Mouse (Mus musculus) layer of hippocampus, postnatal 36 days (tissue): ENCODE results near the gene Pld2. TPM values are rescaled to one million over a fixed set of nuclear protein-coding genes. Genes with fewer than 3 reads are reported as not detected.
"Not testable (repeated sequence)": the region's sequence is repeated elsewhere in the genome, so short reads cannot be mapped to it uniquely, and the experiment has no call there.

Experiments
- DNase-seq, 2 experiments: peaks; one replicate each; pipeline ENCODE4 v3.0.0; 2022
- total RNA-seq, 2 experiments: library from RNA; stranded (reverse); gene quantifications; 2 replicates each; pipeline ENCODE4 v1.2.3; 2021

Gene Pld2
- total RNA-seq, 2 experiments from 2014 or later: 17.5 to 17.7 TPM

DNA sequence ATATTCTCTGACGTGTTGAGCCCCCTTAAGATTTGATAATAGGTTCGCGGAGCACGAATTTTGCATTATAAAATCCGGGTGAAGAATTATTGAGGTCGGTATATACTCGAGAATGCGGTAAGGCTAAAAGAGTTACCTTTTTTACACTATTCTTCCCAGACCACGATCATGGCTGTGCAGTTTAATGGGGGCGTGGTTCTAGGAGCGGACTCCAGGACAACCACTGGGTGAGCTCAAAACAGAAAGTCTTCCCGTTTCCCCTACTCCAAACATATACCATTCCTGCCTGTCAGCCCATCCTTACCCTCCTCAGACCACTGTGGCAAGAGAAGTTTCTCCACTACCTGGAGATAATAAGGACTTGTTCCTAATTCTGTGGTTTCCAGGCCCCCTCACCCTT is 14.1 kb upstream of the Pld2 start:
- DNase-seq: no peak

GRCm38 (mm10) chr11:70526211-70526610 is 13.7 kb upstream of the Pld2 start:
- DNase-seq: no peak

- DNase-seq: no peak
Observed at GRCm38 (mm10) chr11:70528610-70529009, 11.3 kb upstream of the Pld2 start.

GRCm38 (mm10) chr11:70531065-70531464 is 8.8 kb upstream of the Pld2 start:
- not testable (repeated sequence) for DNase-seq

- no peak for DNase-seq
Observed at GRCm38 (mm10) chr11:70532839-70533238, 7.0 kb upstream of the Pld2 start, which contains the start of gene Gm40193. TSS of gene Gm40193 (minus strand) at chr11:70532939.

- no peak for DNase-seq
Observed at GRCm38 (mm10) chr11:70539423-70539822, 441 bp upstream of the Pld2 start.

- DNase-seq: no peak
Observed at GRCm38 (mm10) chr11:70540928-70541327, 1.1 kb downstream of the Pld2 start.

DNA sequence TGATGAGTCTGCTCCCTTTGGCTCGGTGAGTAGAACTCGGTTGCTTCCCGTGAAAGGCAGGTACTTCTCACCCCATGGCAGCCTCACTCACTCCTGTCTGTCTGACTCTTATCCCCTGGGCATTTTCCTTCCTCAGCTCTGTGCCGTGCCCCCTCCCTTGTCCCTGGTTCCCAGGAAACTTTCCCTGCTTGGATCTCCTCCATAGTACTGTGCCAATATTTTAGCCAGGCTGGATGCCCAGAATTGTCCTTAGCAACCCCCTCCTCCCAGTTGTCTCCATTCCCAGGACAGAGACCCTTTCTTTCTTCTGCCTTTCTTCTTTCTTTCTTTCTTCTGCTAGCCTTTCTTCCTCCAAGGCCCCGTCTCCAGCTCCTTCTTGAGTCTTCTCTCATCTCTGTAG is 1.6 kb downstream of the Pld2 start:
- peak in 1 of 2 experiments; percentile 21 for DNase-seq

GRCm38 (mm10) chr11:70544496-70544895 is 4.6 kb downstream of the Pld2 start:
- DNase-seq: no peak

DNA sequence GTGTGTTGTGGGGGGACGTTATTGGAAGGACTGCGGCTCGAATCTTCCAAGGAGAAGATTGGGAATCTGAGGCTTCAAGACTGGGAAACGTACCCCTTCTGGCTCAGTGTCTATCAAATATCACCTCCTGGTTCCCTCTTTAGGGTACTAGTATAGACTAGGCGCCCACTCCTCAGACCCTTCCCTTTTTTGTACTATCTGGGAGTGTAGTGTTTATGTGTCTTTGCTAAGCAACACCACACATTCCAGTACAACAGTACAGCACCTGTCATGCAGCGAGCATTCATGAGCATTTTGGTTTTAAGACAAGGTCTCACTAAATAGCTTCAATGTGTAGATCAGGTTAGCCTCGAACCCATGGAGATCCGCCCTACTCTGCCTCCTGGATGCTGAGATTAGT is 11.7 kb downstream of the Pld2 start:
- no peak for DNase-seq

- no peak for DNase-seq
Observed at GRCm38 (mm10) chr11:70553940-70554339, 14.1 kb downstream of the Pld2 start.

- no peak for DNase-seq
Observed at GRCm38 (mm10) chr11:70557545-70557944, 17.7 kb downstream of the Pld2 start.

DNA sequence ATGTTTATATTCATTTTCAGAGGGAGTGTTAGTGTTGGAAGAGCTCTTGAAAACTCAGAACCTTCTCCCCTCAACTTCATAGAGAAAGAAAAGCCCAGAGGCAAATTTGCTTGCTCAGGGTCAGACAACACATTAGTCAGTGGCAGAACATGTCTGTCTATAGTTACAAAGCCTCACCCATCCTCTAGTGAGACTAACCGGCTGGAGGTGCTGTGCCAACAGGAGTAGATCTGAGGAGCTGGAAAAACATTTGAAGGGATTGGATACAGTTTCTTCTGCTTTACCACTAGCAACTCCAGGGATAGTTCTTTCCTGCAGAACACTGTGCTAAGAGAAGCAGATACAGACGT is 22.0 kb downstream of the Pld2 start:
- no peak for DNase-seq

DNA sequence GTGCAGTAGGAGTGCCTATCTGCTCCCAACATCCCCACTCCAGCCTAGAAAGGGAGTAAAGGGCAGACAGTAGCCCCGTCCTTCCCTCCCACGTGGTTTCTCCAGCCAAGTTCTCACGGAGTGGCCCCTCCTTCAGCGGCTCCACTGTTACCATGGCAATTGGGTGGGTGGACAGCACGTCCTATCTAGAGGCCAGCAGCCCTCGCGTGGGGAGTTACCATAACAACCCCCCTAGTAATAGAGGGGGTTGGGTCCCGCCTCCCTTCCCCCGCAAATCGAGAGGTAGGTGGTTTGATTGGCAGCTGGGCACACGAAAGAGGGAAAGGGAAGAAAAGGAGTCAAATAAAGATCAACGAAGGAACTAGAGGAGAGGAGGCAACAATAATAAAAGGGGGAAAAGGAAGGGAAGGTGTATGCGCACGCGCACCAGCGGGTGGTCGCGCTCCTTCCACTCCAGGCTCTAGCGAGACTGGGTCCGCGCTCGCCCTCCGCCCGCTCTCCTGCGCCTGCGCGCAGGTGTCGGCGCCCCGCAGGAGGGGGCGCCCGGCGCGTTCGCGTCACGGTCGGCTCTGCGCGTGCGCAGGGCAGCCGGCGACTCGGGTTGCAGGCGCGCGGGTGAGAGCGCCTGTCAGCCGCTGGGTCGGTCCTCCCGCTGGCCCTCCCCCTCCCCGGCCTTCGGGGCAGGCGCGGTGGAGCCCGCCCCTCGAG is 22.6 kb downstream of the Pld2 start, which contains the start of gene Mink1:
TSS of gene Mink1 (plus strand) at position 595 of the 708 bp plus-strand sequence.
- DNase-seq: peak; percentile 88 to 91

DNA sequence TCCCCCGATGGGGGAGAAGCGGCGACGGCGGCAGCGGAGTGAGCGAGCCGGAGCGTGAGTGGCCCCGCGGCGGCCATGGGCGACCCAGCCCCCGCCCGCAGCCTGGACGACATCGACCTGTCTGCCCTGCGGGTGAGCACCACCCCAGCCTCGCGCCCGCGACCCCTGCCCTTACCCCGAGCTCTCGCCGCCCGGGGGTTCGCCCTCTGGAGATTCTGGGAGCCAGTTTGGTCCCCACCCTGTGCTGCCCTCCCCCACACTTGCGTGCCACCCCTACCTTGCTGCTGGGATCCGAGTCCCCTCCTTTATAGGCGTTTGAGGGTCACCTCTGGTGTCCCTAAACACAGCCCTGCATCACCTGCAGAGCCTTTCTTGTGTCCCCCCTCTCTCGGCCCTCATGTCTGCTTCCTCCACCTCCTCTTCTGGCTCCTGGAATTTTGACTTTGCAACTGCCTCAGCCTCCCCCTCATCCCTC is 23.2 kb downstream of the Pld2 start:
- no peak for DNase-seq

DNA sequence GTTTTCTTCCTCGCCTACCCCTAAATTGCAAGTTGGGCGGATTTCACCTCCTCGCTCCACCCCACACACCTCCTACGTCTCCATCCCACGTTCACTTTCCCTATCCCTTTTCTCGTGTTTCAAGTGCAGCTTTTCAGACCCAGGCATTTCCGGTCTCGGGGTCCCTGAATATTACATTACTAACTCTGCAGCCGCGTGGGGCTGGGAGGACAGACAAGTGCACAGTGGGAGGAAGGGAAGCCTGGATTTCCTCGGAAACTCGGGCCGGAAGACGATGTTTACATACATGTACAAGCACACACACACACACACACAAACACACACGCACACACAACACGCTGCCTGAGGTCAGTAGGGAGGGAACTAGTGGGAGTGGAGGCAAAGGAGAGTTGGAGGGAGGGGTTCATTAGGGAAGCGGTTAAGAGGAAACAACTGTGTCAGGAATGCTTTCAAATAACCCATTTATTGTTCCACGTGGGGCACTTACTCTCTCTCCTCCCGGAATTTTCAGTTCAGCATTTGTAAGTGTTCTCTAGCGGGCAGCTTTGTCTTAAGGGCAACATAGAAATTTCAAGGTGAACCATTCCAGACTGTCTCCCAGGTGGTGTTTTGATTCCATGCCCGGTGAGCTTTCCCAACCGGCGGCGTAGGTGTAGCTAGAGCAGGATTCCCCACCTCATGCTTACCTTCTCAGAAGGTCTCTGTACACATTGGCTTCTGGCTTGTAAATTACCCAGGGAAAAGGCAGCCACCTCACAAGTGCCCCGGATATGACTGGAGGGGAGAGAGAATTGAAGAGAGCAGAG is 23.8 kb downstream of the Pld2 start:
- peak in 1 of 2 experiments; percentile 30 for DNase-seq

DNA sequence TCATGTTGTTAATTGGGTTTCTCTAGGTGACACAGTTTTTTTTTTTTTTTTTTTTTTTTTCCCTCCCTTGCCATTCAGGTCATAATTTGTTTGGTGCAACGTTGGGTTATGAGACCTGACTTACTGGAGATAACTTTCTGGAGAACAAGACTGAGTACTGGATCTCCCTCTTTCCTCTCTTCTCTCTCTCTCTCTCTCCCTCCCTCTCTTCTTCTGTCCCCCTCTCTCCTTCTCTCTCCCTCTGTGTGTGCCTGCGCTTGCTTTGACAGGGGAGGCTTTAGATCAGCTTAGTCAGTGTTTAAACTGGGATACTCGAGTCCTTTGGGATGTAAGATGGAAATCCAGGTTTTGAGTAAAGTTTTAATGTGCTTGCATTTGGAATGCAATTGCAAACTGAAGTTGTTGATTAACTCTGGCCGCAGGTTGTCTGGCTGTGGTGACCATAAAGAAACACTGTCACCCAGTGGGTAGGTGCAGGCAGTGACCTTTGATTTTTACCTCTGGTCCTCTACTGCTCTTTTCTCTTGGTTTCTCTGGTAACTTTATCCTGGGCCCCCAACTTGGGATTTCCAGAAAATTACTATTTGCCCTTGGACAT is 24.5 kb downstream of the Pld2 start:
- DNase-seq: no peak

- no peak for DNase-seq
Observed at GRCm38 (mm10) chr11:70566586-70566985, 26.7 kb downstream of the Pld2 start.

DNA sequence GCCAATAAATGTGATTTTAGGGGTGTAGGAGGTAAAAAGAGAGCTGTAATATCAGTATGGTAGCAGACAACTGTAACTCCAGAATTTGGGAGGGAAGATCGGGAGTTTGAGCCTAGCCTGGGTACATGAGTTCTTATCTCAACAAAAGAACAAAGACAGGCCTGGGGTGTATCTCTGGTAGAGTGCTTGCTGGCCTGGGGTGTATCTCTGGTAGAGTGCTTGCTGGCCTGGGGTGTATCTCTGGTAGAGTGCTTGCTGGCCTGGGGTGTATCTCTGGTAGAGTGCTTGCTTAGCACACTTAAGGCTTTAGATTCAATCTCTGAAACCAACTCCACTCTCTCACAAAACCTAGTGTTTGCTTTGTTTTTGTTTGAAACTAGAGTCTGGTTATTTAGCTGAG is 30.8 kb downstream of the Pld2 start:
- not testable (repeated sequence) for DNase-seq

- no peak for DNase-seq
Observed at GRCm38 (mm10) chr11:70571641-70572040, 31.8 kb downstream of the Pld2 start.

DNA sequence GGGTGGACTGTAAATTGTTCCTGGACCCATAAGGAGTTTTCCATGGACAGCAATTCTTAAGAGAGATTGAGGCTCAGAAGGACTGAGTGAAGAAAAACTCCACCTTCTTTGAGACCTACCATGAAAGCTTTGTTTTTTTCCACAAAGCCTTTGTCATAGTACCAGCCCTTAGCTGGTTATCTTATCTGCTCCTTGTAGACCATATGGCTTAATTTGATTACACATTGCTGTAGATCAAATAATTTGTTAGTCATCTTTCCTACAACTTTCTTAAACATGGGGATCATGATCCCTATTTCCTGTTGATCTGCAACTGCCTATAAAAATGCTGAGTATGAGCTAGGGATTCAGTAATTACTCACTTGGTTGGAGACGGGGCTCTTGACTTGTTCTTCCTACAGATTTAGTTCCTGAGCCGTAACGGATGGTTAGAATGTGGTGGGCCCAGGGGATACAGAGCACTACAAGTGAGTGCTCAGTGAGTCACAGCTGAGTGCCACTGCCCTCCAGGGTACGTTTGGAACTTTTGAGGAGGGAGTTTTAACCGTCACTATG is 32.6 kb downstream of the Pld2 start:
- DNase-seq: no peak

- no peak for DNase-seq
Observed at GRCm38 (mm10) chr11:70573872-70574271, 34.0 kb downstream of the Pld2 start.

GRCm38 (mm10) chr11:70577201-70577600 is 37.3 kb downstream of the Pld2 start:
- no peak for DNase-seq
